Mouse (Mus musculus): Measurements from ENCODE around the gene Phactr1.
"Not testable (repeated sequence)": the region's sequence is repeated elsewhere in the genome, so short reads cannot be mapped to it uniquely, and the experiment has no call there.

Gene Phactr1

GRCm38 (mm10) chr13:42932046-42932445 is 251.6 kb downstream of the Phactr1 start:
- DNase-seq, result no peak

DNA sequence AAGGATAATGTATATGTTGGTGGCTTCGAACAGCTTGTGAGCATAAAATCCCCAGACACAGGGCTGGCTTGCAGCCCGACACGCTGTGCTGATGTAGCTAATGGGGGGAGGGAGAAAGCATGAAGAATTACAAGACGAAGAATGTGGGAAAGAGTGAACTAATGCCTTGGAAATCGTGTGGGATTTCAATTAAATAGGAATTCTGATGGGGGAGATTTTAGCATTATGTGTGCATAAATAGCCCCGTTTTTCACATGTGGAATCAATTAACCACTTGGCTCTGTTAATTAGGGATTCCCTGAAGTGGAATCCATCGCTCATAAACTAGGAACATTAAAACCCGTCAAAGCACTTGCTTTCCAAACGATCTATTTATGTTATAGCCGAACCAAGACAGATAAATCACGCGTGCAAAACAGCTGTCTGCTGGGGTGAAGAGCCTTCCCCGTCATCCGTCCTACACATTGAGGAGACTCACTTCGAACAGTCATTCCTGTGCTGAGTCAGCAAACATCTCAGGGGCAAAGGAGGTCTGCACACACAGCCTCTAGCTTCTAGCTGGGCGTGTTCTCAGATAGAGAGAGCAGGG is 254.2 kb downstream of the Phactr1 start:
- DNase-seq, result no peak

- no peak for DNase-seq
Measured at GRCm38 (mm10) chr13:42937871-42938270, 257.4 kb downstream of the Phactr1 start.

DNA sequence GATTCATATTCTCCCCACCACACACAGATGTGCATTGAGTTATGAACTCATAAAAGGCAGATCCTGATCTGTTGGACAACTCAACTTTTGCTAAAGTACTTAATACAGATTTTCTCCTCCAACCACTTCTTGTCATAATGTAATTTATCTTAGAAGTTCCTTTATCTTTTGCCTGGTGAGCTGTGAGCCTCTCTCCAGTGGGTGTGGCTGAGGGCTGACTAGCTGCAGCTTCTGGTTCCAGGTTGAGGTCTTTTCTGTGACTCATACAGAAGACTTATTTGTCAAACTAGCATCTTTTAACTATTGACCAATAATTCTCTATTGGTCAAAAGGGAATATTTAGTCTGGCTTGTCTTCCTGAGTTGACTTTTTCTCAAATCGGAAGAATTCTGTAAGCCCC is 257.9 kb downstream of the Phactr1 start:
- no peak for DNase-seq

- DNase-seq, result no peak
Measured at GRCm38 (mm10) chr13:42940271-42940670, 259.8 kb downstream of the Phactr1 start.

GRCm38 (mm10) chr13:42944106-42944505 is 263.7 kb downstream of the Phactr1 start:
- no peak for DNase-seq

- not testable (repeated sequence) for DNase-seq
Measured at GRCm38 (mm10) chr13:42945201-42945600, 264.8 kb downstream of the Phactr1 start.

DNA sequence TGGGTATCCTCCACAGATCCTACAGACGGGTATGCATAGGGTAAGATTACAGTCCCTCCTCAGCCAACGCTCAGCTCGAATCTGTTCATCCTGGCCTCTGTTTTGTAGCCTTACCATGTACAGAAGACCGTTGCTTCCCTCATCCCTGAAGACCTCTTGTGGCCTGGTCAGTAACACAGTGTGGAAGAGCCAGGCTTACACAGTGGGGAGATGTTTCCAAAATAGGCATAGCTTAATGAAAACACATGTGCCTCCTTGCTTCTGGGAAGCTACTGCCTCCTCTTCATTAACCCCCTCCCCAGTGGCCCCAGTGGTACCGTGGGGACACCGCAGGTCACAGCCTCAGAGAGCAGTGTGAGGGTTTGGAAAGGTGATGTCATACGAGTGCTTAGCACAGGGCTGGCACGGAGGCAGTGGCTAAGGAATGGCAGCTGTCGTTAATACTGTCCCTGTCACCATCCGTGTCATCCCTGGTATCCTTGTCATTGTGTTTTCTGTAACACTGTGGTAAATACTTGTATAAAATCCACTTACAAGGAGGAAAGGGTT is 268.4 kb downstream of the Phactr1 start:
- no peak for DNase-seq

DNA sequence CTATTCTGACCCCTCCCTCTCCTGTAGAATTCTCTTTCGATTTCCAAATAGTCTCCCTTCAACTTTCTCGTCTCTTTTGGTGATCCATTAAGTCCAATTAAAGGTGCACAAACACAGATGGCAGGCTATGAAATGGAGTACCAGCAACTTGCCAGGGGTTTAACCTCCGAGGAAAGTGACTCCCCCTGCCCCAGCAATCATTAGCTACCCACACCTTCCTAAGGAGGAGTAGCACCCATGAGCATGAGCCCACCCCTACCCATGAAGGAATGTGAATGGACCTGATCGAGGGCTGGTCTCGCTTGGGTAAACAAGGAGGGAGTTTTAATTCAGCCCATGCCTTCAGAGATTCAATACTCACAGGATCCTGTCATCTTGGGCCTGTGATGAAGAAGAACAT is 268.9 kb downstream of the Phactr1 start:
- no peak for DNase-seq

- no peak for DNase-seq
Measured at GRCm38 (mm10) chr13:42950056-42950455, 269.6 kb downstream of the Phactr1 start.

DNA sequence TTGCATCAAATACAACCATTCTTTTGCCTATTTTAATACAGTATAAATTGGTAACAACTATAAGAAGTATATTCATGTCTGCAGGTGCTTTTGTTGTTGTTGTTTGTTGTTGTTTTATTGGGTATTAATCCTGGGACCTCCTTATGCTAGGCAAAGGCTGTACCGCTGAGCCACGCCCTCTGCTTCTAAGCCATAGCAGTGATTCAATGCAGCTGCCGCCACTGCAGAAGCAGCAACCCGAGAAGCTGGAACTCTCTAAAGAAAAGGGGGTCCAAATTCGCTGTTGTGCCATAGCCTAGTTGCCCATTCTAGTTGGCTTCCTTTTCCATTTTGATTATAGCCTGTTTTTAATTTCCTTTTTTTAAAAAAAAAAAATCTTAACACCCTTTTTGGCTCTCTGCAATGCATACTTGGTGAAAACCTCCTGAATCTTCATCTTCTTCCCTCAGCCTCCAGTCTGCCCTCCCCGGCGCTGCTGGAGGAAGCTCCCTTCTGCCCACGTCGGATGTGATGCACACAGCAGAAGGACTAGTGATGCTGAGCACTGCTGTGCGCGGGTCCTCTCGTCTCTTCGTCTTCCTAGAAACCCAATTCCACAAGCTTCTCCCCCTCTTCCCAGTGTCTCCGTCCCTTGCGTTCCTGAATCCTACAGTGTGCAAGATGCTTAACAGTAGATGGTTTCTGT is 271.8 kb downstream of the Phactr1 start:
- DNase-seq, result no peak

- no peak for DNase-seq
Measured at GRCm38 (mm10) chr13:42953071-42953470, 272.6 kb downstream of the Phactr1 start.

DNA sequence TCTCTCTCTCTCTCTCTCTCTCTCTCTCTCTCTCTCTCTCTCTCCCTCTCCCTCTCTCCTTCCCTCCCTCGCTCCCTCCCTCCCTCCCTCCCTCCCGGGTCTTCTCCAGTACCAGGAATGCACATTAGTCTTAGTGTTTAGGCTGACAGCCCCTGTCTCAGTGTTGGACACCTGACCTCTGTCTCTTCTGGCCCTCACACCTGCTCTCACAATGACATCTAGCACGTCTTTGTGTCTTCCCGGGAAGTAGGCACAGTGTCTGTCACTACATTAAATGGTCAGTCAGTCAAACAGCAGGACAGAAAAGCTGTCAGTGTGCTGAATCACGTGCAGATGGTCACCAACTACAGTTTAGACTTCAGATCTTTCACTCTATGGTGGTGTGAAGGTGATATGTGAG is 273.7 kb downstream of the Phactr1 start:
- DNase-seq, result no peak

DNA sequence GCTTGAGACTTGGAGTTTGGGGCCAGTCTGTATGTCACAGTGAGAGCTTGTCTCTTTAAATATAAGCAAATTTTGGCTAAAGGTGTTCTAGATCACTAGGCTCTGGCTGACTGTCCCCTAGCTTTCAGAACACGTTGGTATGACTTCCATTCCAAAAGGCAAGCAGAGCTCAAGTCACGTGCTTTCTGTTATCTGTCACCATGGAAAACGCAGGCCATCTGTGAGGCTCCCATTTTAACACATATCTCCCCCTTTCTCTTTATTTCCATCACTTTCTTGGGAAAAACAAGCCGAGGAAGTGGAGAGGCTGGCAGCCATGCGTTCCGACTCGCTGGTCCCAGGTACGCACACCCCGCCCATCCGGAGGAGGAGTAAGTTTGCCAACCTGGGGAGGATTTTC is 275.9 kb downstream of the Phactr1 start:
- no peak for DNase-seq

DNA sequence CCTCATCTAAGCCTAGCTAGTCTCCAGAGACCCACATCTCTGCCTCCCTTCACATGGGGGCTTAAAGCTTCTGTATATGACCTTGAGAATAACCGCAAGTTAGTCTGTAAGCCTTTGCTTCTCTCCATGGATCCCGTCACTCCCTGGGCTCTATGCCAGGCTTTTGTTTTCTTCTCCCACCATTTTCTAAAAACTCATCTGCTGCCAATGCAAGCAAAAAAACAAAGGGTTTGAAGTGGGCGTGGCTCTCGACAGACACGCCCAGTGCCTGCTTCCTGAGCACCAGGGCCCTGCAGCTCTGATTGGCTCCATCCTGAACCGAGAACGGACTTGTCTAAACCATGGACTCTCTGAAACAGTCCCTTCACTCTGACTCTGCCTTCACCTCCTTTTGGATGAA is 277.4 kb downstream of the Phactr1 start:
- no peak for DNase-seq

DNA sequence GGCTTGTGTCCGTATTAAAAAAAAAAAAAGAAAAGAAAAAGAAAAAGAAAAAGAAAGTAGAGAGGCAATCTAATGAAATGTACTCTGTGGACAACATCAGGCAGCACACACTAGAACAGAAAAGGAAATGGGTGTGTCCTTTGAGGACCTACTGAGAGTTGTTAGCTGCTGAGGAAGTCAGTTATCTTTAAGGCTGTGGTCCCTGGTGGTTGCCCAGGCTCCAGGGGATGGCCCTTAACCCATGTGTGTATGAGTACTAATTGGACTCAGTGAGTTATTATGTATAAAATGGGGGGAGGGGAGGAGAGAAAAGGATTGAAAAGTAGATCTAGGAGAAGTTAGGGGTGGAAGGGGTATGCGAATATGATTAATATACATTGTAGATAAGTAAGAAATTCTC is 278.4 kb downstream of the Phactr1 start:
- no peak for DNase-seq

GRCm38 (mm10) chr13:42961561-42961960 is 281.1 kb downstream of the Phactr1 start:
- DNase-seq, result no peak

- DNase-seq, result no peak
Measured at GRCm38 (mm10) chr13:42968537-42968936, 288.1 kb downstream of the Phactr1 start.

DNA sequence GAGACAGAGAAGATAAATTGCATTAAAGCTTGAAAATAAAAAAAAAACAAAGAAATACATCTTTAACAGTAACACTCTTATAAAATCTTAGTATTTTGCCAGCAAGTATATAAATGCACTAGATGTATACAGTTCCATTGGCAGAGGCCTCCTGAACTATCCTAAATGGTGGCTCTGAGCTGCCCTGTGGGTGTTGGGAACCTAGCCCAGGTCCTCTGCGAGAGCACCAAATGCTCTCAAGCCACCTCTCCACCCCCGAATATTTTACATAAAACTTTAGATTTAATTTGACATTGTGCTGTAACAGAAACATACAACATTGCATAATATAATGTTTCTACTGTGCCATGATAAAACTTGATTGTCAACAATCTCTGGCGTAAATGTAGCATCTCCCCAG is 293.1 kb downstream of the Phactr1 start:
- DNase-seq, result no peak

DNA sequence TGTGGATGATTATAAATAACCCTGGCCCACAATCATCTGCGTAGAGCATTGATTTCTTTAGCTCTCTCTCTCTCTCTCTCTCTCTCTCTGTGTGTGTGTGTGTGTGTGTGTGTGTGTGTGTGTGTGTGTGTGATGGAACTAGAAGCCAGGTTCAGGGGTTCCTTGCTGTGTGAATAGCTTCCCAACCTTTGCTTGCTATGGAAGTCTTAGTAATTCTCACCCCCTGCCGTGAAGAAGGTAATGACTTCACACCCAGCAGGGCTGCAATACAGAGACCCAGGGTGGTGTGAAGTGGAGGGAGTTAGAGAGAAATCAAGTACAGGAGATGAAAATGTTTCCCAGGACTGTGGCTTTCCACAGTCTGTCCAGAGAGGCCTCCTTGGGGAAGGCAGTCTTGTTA is 293.5 kb downstream of the Phactr1 start:
- DNase-seq, result no peak

GRCm38 (mm10) chr13:42974506-42974905 is 294.1 kb downstream of the Phactr1 start:
- no peak for DNase-seq

DNA sequence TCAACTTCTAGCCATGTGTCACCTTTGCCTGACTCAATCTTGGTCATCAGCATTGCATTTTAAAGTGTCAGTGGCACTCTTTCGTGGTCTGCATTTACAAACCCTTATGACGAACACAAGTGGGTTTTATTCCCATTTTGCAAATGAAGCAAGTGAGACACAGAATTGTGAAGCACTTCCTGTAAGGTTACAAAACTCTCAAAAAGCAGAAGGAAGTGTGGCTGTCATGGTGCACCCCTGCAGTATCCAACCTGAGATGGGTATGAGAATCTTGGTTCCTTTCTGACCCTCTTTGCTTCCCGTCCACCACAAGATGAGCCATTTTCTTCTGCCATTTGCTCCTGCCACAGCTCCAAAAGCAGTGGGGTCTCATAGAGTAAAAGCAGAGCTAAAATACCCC is 295.7 kb downstream of the Phactr1 start:
- DNase-seq, result no peak

DNA sequence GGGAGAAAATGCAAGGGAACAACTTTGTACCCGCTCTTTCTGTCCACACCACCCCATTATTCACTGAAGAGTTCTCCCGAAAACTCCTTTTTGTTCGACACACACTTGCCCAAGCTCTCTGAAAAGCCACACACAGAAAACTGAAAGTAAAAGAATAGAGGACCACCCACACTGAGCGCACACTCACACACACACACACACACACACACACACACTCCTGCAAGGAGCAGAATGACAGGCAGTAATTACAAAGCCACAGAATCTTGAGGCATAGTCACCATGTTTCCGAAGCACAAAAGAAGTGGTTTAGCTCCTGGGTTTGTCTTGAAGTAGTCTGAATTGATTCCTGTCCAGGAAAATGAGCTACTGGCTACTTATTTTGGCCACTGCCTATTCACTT is 296.5 kb downstream of the Phactr1 start:
- DNase-seq, result no peak

DNA sequence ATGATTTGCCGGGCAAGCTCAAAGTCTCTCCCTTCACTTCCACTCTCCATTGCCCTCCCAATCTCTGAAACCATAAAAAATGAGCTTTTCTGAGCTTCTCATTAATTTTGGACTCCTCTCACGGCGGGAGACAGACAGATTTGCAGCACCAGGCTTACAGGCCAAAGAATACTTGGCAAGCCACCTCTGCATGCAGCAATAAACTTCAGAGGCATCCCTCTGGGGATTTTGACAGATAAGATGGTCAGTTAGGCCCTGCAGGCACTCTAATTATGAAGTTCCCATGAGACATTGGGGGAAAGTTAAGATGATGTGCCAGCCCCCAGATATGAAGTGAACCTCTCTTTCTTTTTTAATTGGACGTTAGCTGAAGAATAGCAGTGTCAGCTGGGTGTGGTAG is 300.2 kb downstream of the Phactr1 start:
- no peak for DNase-seq

GRCm38 (mm10) chr13:42982646-42983045 is 302.2 kb downstream of the Phactr1 start:
- DNase-seq, result no peak

Data from thymus, postnatal 4 days (tissue).